Mouse (Mus musculus) cerebellum, adult 2 months (tissue): Measurements from ENCODE around the gene Timm10.

Experiments used
- CTCF ChIP-seq: fragments of 200-500 bp; IDR thresholded peaks from 2 replicates; pipeline ENCODE4 v1.5.1; 2011; ENCODE audit warnings: low read depth, mild to moderate bottlenecking, control low read depth, low read length, moderate library complexity, borderline replicate concordance; ENCODE audit not compliant: insufficient read depth
- POLR2A ChIP-seq: fragments of 200-500 bp; IDR thresholded peaks from 2 replicates; pipeline ENCODE4 v1.6.1; 2011; ENCODE audit warnings: low read length, control low read depth, borderline replicate concordance; ENCODE audit not compliant: insufficient read depth

- TF ChIP-seq CTCF: no peak
- TF ChIP-seq POLR2A: no peak
Measured at GRCm38 (mm10) chr2:84788316-84788715, 38.5 kb upstream of the Timm10 start.
